Mouse (Mus musculus) intestine, embryonic 14.5 days (tissue): Measurements from ENCODE around the gene Rp9. TPM values are rescaled to one million over a fixed set of nuclear protein-coding genes. Genes with fewer than 3 reads are reported as not detected.

Experiments used
- ATAC-seq: fragments of 200-750 bp; cut with Nextera tagmentation; replicated peaks from 2 replicates; pipeline ENCODE4 v1.8.0; 2017; ENCODE audit warnings: low read depth, moderate number of reproducible peaks, moderate TSS enrichment, moderate library complexity; ENCODE audit not compliant: low FRiP score, low TSS enrichment
- DNase-seq: peaks from one replicate; pipeline ENCODE4 v3.0.0-alpha.2; 2018; ENCODE audit warnings: low spot score
- H3K27ac ChIP-seq: fragments of 300-500 bp; sonication (generic); 2 replicates; pipeline ENCODE4 v1.5.1; 2014; ENCODE audit warnings: low read depth, mild to moderate bottlenecking, control low read depth
- H3K27me3 ChIP-seq: fragments of 300-500 bp; sonication (generic); replicated peaks from 2 replicates; pipeline ENCODE4 v1.6.1; 2014; ENCODE audit warnings: low read length, control low read depth; ENCODE audit not compliant: control insufficient read depth, insufficient read depth
- H3K36me3 ChIP-seq: fragments of 300-500 bp; sonication (generic); 2 replicates; pipeline ENCODE4 v1.6.1; 2014; ENCODE audit warnings: low read length, control low read depth; ENCODE audit not compliant: control insufficient read depth, insufficient read depth
- H3K4me1 ChIP-seq: fragments of 300-500 bp; sonication (generic); replicated peaks from 2 replicates; pipeline ENCODE4 v1.6.1; 2014; ENCODE audit warnings: low read length, control low read depth, mixed read lengths; ENCODE audit not compliant: control insufficient read depth, insufficient read depth
- H3K4me2 ChIP-seq: fragments of 300-500 bp; sonication (generic); 2 replicates; pipeline ENCODE4 v1.6.1; 2014; ENCODE audit warnings: low read length
- H3K4me3 ChIP-seq: fragments of 300-500 bp; sonication (generic); 2 replicates; pipeline ENCODE4 v1.5.1; 2014; ENCODE audit warnings: low read depth, low read length, control low read depth, mixed read lengths
- H3K9ac ChIP-seq: fragments of 300-500 bp; sonication (generic); 2 replicates; pipeline ENCODE4 v1.6.1; 2014; ENCODE audit warnings: mild to moderate bottlenecking, low read length
- H3K9me3 ChIP-seq: fragments of 300-500 bp; sonication (generic); 2 replicates; pipeline ENCODE4 v1.6.1; 2016; ENCODE audit warnings: low read length, control low read depth; ENCODE audit not compliant: control insufficient read depth
- WGBS: fragments of 180-500 bp; shearing (Covaris S2); extraction: QIAGEN DNeasy Blood & Tissue Kit; methylation state at CpG from one replicate; pipeline ENCODE4 v1.1.7; 2014; 5-methylcytosine and 5-hydroxymethylcytosine counted together
- polyA plus RNA-seq: library from polyadenylated mRNA; unstranded; fragments of >200 nt; fragmentation: Nextera tagmentation; extraction: Ambion mirVana; gene quantifications from 2 replicates; pipeline ENCODE4 v1.2.1, GENCODE M21; 2014

Rp9 gene
- polyA plus RNA-seq: 82.2 and 84.3 TPM in 2 replicates

GRCm38 (mm10) chr9:22469643-22470042 is at the start of gene Rp9:
Gene Rp9 (minus strand): TSS chr9:22469743.
- H3K4me2 ChIP-seq: peak within 1 kb of the TSS; percentile 58
- no peaks in the 10 kb centered on the region for H3K9me3 ChIP-seq
- H3K4me1 ChIP-seq: no peaks in the 10 kb centered on the region; the same call in none of the 2 replicates
- no peak within 1 kb of the TSS; the same call in 1 of the 2 replicates for H3K27ac ChIP-seq
- peak within 1 kb of the TSS; percentile 85 for H3K9ac ChIP-seq
- no peak for ATAC-seq
- H3K4me3 ChIP-seq: peak within 1 kb of the TSS; percentile 82; the same call in 1 of the 2 replicates
- H3K36me3 ChIP-seq: peaks cover 4% of the 10 kb centered on the region; the same call in 1 of the 2 replicates
- no peak for DNase-seq
- 85% methylated on average over 3 of the region's 3 CpGs for WGBS
- no peaks in the 10 kb centered on the region for H3K27me3 ChIP-seq

- ATAC-seq (peak; percentile 70; the same call in 1 of the 2 replicates), DNase-seq (no peak)
- no peak overlapping the region for H3K9ac ChIP-seq
- WGBS: 94% methylated on average over 3 of the region's 3 CpGs
- no peak overlapping the region for H3K4me2 ChIP-seq
- no peak overlapping the region for H3K27ac ChIP-seq
- H3K36me3 ChIP-seq: no peaks in the 10 kb centered on the region
- peaks cover 7% of the 10 kb centered on the region for H3K9me3 ChIP-seq
- H3K4me1 ChIP-seq: no peaks in the 10 kb centered on the region
- no peak overlapping the region for H3K4me3 ChIP-seq
- no peaks in the 10 kb centered on the region for H3K27me3 ChIP-seq
Measured at GRCm38 (mm10) chr9:22518394-22519041, 49.0 kb upstream of the Rp9 start.

- Histone ChIP-seq H3K27me3 (no peaks in the 10 kb centered on the region), H3K36me3 (no peaks in the 10 kb centered on the region), H3K9me3 (no peaks in the 10 kb centered on the region), H3K4me3 (no peak overlapping the region), H3K4me2 (no peak overlapping the region), H3K4me1 (no peaks in the 10 kb centered on the region), H3K9ac (no peak overlapping the region), H3K27ac (no peak overlapping the region)
- WGBS: 84% methylated on average over 4 of the region's 4 CpGs
- ATAC-seq: no peak
- no peak for DNase-seq
Measured at GRCm38 (mm10) chr9:22515076-22515475, 45.5 kb upstream of the Rp9 start.

- no peaks in the 10 kb centered on the region for H3K27me3 ChIP-seq
- H3K9me3 ChIP-seq: no peaks in the 10 kb centered on the region
- DNase-seq: no peak
- no peaks in the 10 kb centered on the region for H3K36me3 ChIP-seq
- H3K4me3 ChIP-seq: no peak overlapping the region
- 74% methylated on average over 2 of the region's 2 CpGs for WGBS
- no peak overlapping the region for H3K4me2 ChIP-seq
- ATAC-seq: no peak
- H3K9ac ChIP-seq: no peak overlapping the region
- H3K4me1 ChIP-seq: no peaks in the 10 kb centered on the region
- H3K27ac ChIP-seq: no peak overlapping the region
Measured at GRCm38 (mm10) chr9:22505574-22505973, 36.0 kb upstream of the Rp9 start.

- no peaks in the 10 kb centered on the region for H3K9me3 ChIP-seq
- ATAC-seq (no peak), DNase-seq (no peak)
- 77% methylated on average over 5 of the region's 5 CpGs for WGBS
- no peaks in the 10 kb centered on the region for H3K36me3 ChIP-seq
- H3K9ac ChIP-seq: no peak overlapping the region
- H3K27ac ChIP-seq: no peak overlapping the region
- H3K4me2 ChIP-seq: no peak overlapping the region
- no peaks in the 10 kb centered on the region for H3K27me3 ChIP-seq
- H3K4me3 ChIP-seq: no peak overlapping the region
- no peaks in the 10 kb centered on the region for H3K4me1 ChIP-seq
Measured at GRCm38 (mm10) chr9:22503581-22503980, 34.0 kb upstream of the Rp9 start.

- Histone ChIP-seq H3K27ac (no peak overlapping the region), H3K36me3 (no peaks in the 10 kb centered on the region), H3K4me3 (no peak overlapping the region), H3K27me3 (no peaks in the 10 kb centered on the region), H3K9me3 (no peaks in the 10 kb centered on the region), H3K4me1 (no peaks in the 10 kb centered on the region), H3K4me2 (no peak overlapping the region), H3K9ac (no peak overlapping the region)
- WGBS: 65% methylated on average over 2 of the region's 2 CpGs
- DNase-seq (no peak), ATAC-seq (no peak)
Measured at GRCm38 (mm10) chr9:22502972-22503371, 33.4 kb upstream of the Rp9 start.

- no peak overlapping the region for H3K4me2 ChIP-seq
- H3K9ac ChIP-seq: no peak overlapping the region
- DNase-seq (no peak), ATAC-seq (no peak)
- no peaks in the 10 kb centered on the region for H3K4me1 ChIP-seq
- 80% methylated on average over 6 of the region's 6 CpGs for WGBS
- 0 out of 2 replicates have a peak, but pooled peaks cover 3% of the 10 kb centered on the region for H3K9me3 ChIP-seq
- H3K27ac ChIP-seq: no peak overlapping the region
- no peak overlapping the region for H3K4me3 ChIP-seq
- H3K27me3 ChIP-seq: no peaks in the 10 kb centered on the region
- no peaks in the 10 kb centered on the region for H3K36me3 ChIP-seq
Measured at GRCm38 (mm10) chr9:22497021-22497767, 27.7 kb upstream of the Rp9 start.

- H3K9ac ChIP-seq: no peak overlapping the region
- H3K4me3 ChIP-seq: no peak overlapping the region
- no peaks in the 10 kb centered on the region for H3K4me1 ChIP-seq
- no peaks in the 10 kb centered on the region for H3K36me3 ChIP-seq
- H3K4me2 ChIP-seq: no peak overlapping the region
- DNase-seq: no peak
- 89% methylated on average over 2 of the region's 2 CpGs for WGBS
- H3K9me3 ChIP-seq: 0 out of 2 replicates have a peak, but pooled peaks cover 3% of the 10 kb centered on the region
- H3K27ac ChIP-seq: no peak overlapping the region
- no peaks in the 10 kb centered on the region for H3K27me3 ChIP-seq
- no peak for ATAC-seq
Measured at GRCm38 (mm10) chr9:22495133-22495532, 25.6 kb upstream of the Rp9 start.
